Comparison of ENCODE assay signal across 25 mouse cellular contexts in the genomic region with DNA sequence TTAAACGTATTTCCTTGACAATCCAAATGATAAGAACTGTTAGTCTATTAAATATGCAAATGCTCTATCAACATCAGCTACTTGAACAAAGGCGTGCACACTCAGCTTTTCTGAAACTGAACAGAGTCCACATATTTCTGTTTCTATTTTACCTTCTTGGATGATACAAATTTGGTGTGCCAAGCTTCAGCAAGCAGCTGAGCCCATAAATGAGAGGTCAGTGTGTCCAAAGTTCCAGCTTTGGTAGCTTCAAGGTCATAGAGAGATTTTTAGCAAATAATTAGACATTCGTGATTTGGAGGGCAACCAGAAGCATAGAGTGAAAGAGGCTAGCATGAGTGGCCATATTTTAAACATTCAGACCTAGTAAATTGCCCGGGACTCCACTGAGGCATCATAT.
"Had no signal": no experiment of that assay in that cellular context is flagged by ENCODE, and none has a peak within 500 bp of the region (broad histone marks: within the 10 kb centered on the region; RNA-seq: fewer than 3 reads in every experiment).

No protein-coding gene starts in this region.

- DNase-seq: gastrocnemius, adult 2 months; gastrocnemius, postnatal 10 days; gastrocnemius, postnatal 25 days; heart, adult 18-20 months; heart, postnatal 10 days; heart, postnatal 4 days; kidney, postnatal 4 days; liver had no signal

- ATAC-seq: forebrain, embryonic 16.5 days; hindbrain, embryonic 16.5 days; inflammation-experienced regulatory T-cells, adult 6 months; intestine, embryonic 15.5 days; intestine, postnatal 0 days had no signal

- H3K36me3 ChIP-seq: heart, embryonic 10.5 days; heart, embryonic 12.5 days; hindbrain, embryonic 10.5 days; hindbrain, embryonic 12.5 days; intestine, embryonic 15.5 days; limb, embryonic 10.5 days; limb, embryonic 12.5 days; liver, embryonic 12.5 days had no signal

- H3K27ac ChIP-seq: gastrocnemius, adult 2 months; heart, embryonic 10.5 days; hindbrain, embryonic 10.5 days; hindbrain, embryonic 12.5 days; hindbrain, embryonic 14.5 days; intestine, embryonic 15.5 days; kidney, postnatal 0 days; layer of hippocampus, adult 2 months; left cerebral cortex, adult 2 months; limb, embryonic 10.5 days; limb, embryonic 12.5 days; liver, embryonic 12.5 days; liver, embryonic 14.5 days had no signal

- H3K9me3 ChIP-seq: heart, embryonic 10.5 days; heart, embryonic 12.5 days; hindbrain, embryonic 10.5 days; hindbrain, embryonic 12.5 days; intestine, embryonic 15.5 days; limb, embryonic 10.5 days; limb, embryonic 12.5 days; liver, embryonic 12.5 days had no signal

- H3K27me3 ChIP-seq: heart, embryonic 12.5 days; hindbrain, embryonic 12.5 days; intestine, embryonic 15.5 days; limb, embryonic 12.5 days; liver, embryonic 12.5 days had no signal

- H3K4me1 ChIP-seq: heart, embryonic 10.5 days; heart, embryonic 12.5 days; hindbrain, embryonic 10.5 days; hindbrain, embryonic 12.5 days; intestine, embryonic 15.5 days; limb, embryonic 10.5 days; limb, embryonic 12.5 days had no signal

- H3K9ac ChIP-seq: heart, embryonic 12.5 days; hindbrain, embryonic 12.5 days; hindbrain, embryonic 14.5 days; intestine, embryonic 15.5 days; limb, embryonic 12.5 days; liver, embryonic 12.5 days; liver, embryonic 14.5 days had no signal

- H3K4me3 ChIP-seq: gastrocnemius, adult 2 months; heart, embryonic 10.5 days; heart, embryonic 12.5 days; hindbrain, embryonic 10.5 days; hindbrain, embryonic 12.5 days; intestine, embryonic 15.5 days; layer of hippocampus, adult 2 months; left cerebral cortex, adult 2 months; limb, embryonic 10.5 days; limb, embryonic 12.5 days; liver, embryonic 12.5 days had no signal

- H3K4me2 ChIP-seq: heart, embryonic 12.5 days; hindbrain, embryonic 12.5 days; hindbrain, embryonic 14.5 days; intestine, embryonic 15.5 days; limb, embryonic 12.5 days; liver, embryonic 12.5 days had no signal
